Mouse (Mus musculus): ENCODE results near the gene Palld. TPM values are rescaled to one million over a fixed set of nuclear protein-coding genes. Genes with fewer than 3 reads are reported as not detected.

Gene Palld
- total and polyA plus RNA-seq, 2 experiments from 2014 or later = 10.7 to 11.0 TPM

- 60% methylated on average over 4 of the region's 4 CpGs for WGBS
- peak; percentile 52 for DNase-seq
- H3K27ac ChIP-seq (ENCODE audit: low read depth, low read length) = no peak overlapping the region
- peak; percentile 71 for TF ChIP-seq CTCF (IDR thresholded peaks at IDR 0.05; ENCODE audit: low read depth)
- no peaks in the 10 kb centered on the region for H3K9me3 ChIP-seq (ENCODE audit: low read length)
- peak; percentile 42; the same call in 1 of the 2 replicates for ATAC-seq
- H3K36me3 ChIP-seq (ENCODE audit: insufficient read depth) = peaks cover 5% of the 10 kb centered on the region
- H3K4me2 ChIP-seq (ENCODE audit: low read depth) = no peak overlapping the region
- no peak overlapping the region for H3K9ac ChIP-seq
- H3K27me3 ChIP-seq (ENCODE audit: insufficient read depth, low read length) = no peaks in the 10 kb centered on the region
- H3K4me3 ChIP-seq (ENCODE audit: low read depth, low read length) = no peak overlapping the region
- H3K4me1 ChIP-seq (ENCODE audit: insufficient read depth) = no peaks in the 10 kb centered on the region
These were observed 403.5 kb downstream of the Palld start for GRCm38 (mm10) chr8:61499035-61499434.

GRCm38 (mm10) chr8:61497110-61497509 is 405.4 kb downstream of the Palld start:
- no peak overlapping the region for H3K4me3 ChIP-seq (ENCODE audit: low read depth, low read length)
- DNase-seq (no peak), ATAC-seq (no peak)
- TF ChIP-seq CTCF (IDR thresholded peaks at IDR 0.05; ENCODE audit: low read depth) = no peak
- no peaks in the 10 kb centered on the region for H3K9me3 ChIP-seq (ENCODE audit: low read length)
- no peak overlapping the region for H3K27ac ChIP-seq (ENCODE audit: low read depth, low read length)
- no peak overlapping the region for H3K4me2 ChIP-seq (ENCODE audit: low read depth)
- no peaks in the 10 kb centered on the region for H3K27me3 ChIP-seq (ENCODE audit: insufficient read depth, low read length)
- H3K9ac ChIP-seq = no peak overlapping the region
- no peaks in the 10 kb centered on the region for H3K4me1 ChIP-seq (ENCODE audit: insufficient read depth)
- H3K36me3 ChIP-seq (ENCODE audit: insufficient read depth) = no peaks in the 10 kb centered on the region; the same call in none of the 2 replicates
- WGBS = 88% methylated on average over 4 of the region's 4 CpGs

- no peak overlapping the region for H3K4me3 ChIP-seq (ENCODE audit: low read depth, low read length)
These were observed 413.9 kb downstream of the Palld start for GRCm38 (mm10) chr8:61488631-61489030.

GRCm38 (mm10) chr8:61487597-61488156 is 414.8 kb downstream of the Palld start, which contains the start of gene Cbr4:
Gene Cbr4 (plus strand): TSS chr8:61487734.
- peak; percentile 99 for ATAC-seq
- DNase-seq = peak; percentile 96
- WGBS = under 1% methylated on average over 29 of the region's 29 CpGs

More at GRCm38 (mm10) chr8:61488631-61489030, 413.9 kb downstream of the Palld start:
- Histone ChIP-seq H3K27ac (ENCODE audit: low read depth, low read length) (no peak overlapping the region), H3K9ac (no peak overlapping the region), H3K4me1 (ENCODE audit: insufficient read depth) (peaks cover 5% of the 10 kb centered on the region), H3K9me3 (ENCODE audit: low read length) (no peaks in the 10 kb centered on the region), H3K36me3 (ENCODE audit: insufficient read depth) (peaks cover 3% of the 10 kb centered on the region; the same call in 1 of the 2 replicates), H3K4me2 (ENCODE audit: low read depth) (peak overlapping the region; percentile 82), H3K27me3 (ENCODE audit: insufficient read depth, low read length) (no peaks in the 10 kb centered on the region)
- no peak for TF ChIP-seq CTCF (IDR thresholded peaks at IDR 0.05; ENCODE audit: low read depth)
- DNase-seq (no peak), ATAC-seq (no peak)
- WGBS = 91% methylated on average over 8 of the region's 8 CpGs

GRCm38 (mm10) chr8:61486923-61487529 is 415.5 kb downstream of the Palld start:
- no peak overlapping the region for H3K4me2 ChIP-seq (ENCODE audit: low read depth)
- H3K4me3 ChIP-seq (ENCODE audit: low read depth, low read length) = no peak overlapping the region
- TF ChIP-seq CTCF (IDR thresholded peaks at IDR 0.05; ENCODE audit: low read depth) = no peak
- DNase-seq (no peak), ATAC-seq (no peak; the same call in 1 of the 2 replicates)
- H3K27ac ChIP-seq (ENCODE audit: low read depth, low read length) = peak overlapping the region; percentile 97; the same call in 1 of the 2 replicates
- peaks cover 5% of the 10 kb centered on the region for H3K4me1 ChIP-seq (ENCODE audit: insufficient read depth)
- H3K9me3 ChIP-seq (ENCODE audit: low read length) = no peaks in the 10 kb centered on the region
- H3K36me3 ChIP-seq (ENCODE audit: insufficient read depth) = peaks cover 3% of the 10 kb centered on the region; the same call in 1 of the 2 replicates
- 99% methylated on average over 2 of the region's 2 CpGs for WGBS
- no peak overlapping the region for H3K9ac ChIP-seq
- H3K27me3 ChIP-seq (ENCODE audit: insufficient read depth, low read length) = no peaks in the 10 kb centered on the region

More at GRCm38 (mm10) chr8:61487597-61488156, 414.8 kb downstream of the Palld start, which contains the start of gene Cbr4:
- H3K27ac ChIP-seq (ENCODE audit: low read depth, low read length) = peak within 1 kb of the TSS; percentile 97
- no peaks in the 10 kb centered on the region for H3K27me3 ChIP-seq (ENCODE audit: insufficient read depth, low read length)
- TF ChIP-seq CTCF (IDR thresholded peaks at IDR 0.05; ENCODE audit: low read depth) = no peak
- H3K36me3 ChIP-seq (ENCODE audit: insufficient read depth) = peaks cover 3% of the 10 kb centered on the region; the same call in 1 of the 2 replicates
- H3K4me2 ChIP-seq (ENCODE audit: low read depth) = peak within 1 kb of the TSS; percentile 82
- peak within 1 kb of the TSS; percentile 76 for H3K4me3 ChIP-seq (ENCODE audit: low read depth, low read length)
- peaks cover 5% of the 10 kb centered on the region for H3K4me1 ChIP-seq (ENCODE audit: insufficient read depth)
- H3K9ac ChIP-seq = peak within 1 kb of the TSS; percentile 92
- no peaks in the 10 kb centered on the region for H3K9me3 ChIP-seq (ENCODE audit: low read length)

GRCm38 (mm10) chr8:61480260-61480967 is 422.1 kb downstream of the Palld start:
- H3K4me1 ChIP-seq (ENCODE audit: insufficient read depth) = no peaks in the 10 kb centered on the region
- WGBS = 75% methylated on average over 14 of the region's 14 CpGs
- H3K36me3 ChIP-seq (ENCODE audit: insufficient read depth) = no peaks in the 10 kb centered on the region
- no peaks in the 10 kb centered on the region for H3K9me3 ChIP-seq (ENCODE audit: low read length)
- DNase-seq (peak; percentile 27), ATAC-seq (peak; percentile 69)
- no peak overlapping the region for H3K9ac ChIP-seq
- no peak overlapping the region for H3K4me3 ChIP-seq (ENCODE audit: low read depth, low read length)
- no peak overlapping the region for H3K27ac ChIP-seq (ENCODE audit: low read depth, low read length)
- no peak overlapping the region for H3K4me2 ChIP-seq (ENCODE audit: low read depth)
- no peak for TF ChIP-seq CTCF (IDR thresholded peaks at IDR 0.05; ENCODE audit: low read depth)
- H3K27me3 ChIP-seq (ENCODE audit: insufficient read depth, low read length) = no peaks in the 10 kb centered on the region
